Mouse (Mus musculus) neural tube, embryonic 11.5 days (tissue): ENCODE measurements around the gene Gm20388. TPM values are rescaled to one million over a fixed set of nuclear protein-coding genes. Genes with fewer than 3 reads are reported as not detected.

Source experiments
- ATAC-seq: fragments of 200-750 bp; cut with Nextera tagmentation; 2 replicates; pipeline ENCODE4 v1.8.0; 2017; ENCODE audit warnings: moderate number of reproducible peaks, mild to moderate bottlenecking, moderate TSS enrichment, moderate library complexity; ENCODE audit not compliant: insufficient read depth, low FRiP score, low TSS enrichment
- DNase-seq: peaks from one replicate; pipeline ENCODE4 v3.0.0-alpha.2; 2015; ENCODE audit warnings: low spot score
- H3K27ac ChIP-seq: fragments of 300-500 bp; sonication (generic); 2 replicates; pipeline ENCODE4 v1.5.1; 2014; ENCODE audit warnings: low read depth, mild to moderate bottlenecking, low read length
- H3K27me3 ChIP-seq: fragments of 300-500 bp; sonication (generic); 2 replicates; pipeline ENCODE4 v1.6.1; 2014; ENCODE audit warnings: mild to moderate bottlenecking, low read length, mixed read lengths; ENCODE audit not compliant: control insufficient read depth, insufficient read depth
- H3K36me3 ChIP-seq: fragments of 300-500 bp; sonication (generic); 2 replicates; pipeline ENCODE4 v1.6.1; 2014; ENCODE audit warnings: mild to moderate bottlenecking, low read length, moderate library complexity, mixed read lengths; ENCODE audit not compliant: control insufficient read depth, insufficient read depth
- H3K4me1 ChIP-seq: fragments of 300-500 bp; sonication (generic); 2 replicates; pipeline ENCODE4 v1.6.1; 2014; ENCODE audit warnings: low read length, mixed read lengths; ENCODE audit not compliant: control insufficient read depth, insufficient read depth
- H3K4me2 ChIP-seq: fragments of 300-500 bp; sonication (generic); 2 replicates; pipeline ENCODE4 v1.6.1; 2014; ENCODE audit warnings: low read depth, mild to moderate bottlenecking, moderate library complexity
- H3K4me3 ChIP-seq: fragments of 300-500 bp; sonication (generic); 2 replicates; pipeline ENCODE4 v1.5.1; 2014; ENCODE audit warnings: low read depth, low read length
- H3K9ac ChIP-seq: fragments of 300-500 bp; sonication (generic); 2 replicates; pipeline ENCODE4 v1.6.1; 2014; ENCODE audit warnings: mild to moderate bottlenecking, low read length
- H3K9me3 ChIP-seq: fragments of 300-500 bp; sonication (generic); 2 replicates; pipeline ENCODE4 v1.6.1; 2016; ENCODE audit warnings: low read length; ENCODE audit not compliant: control insufficient read depth
- WGBS: fragments of 180-500 bp; shearing (Covaris S2); extraction: QIAGEN DNeasy Blood & Tissue Kit; methylation state at CpG from one replicate; pipeline ENCODE4 v1.1.7; 2014; 5-methylcytosine and 5-hydroxymethylcytosine counted together
- polyA plus RNA-seq: library from polyadenylated mRNA; unstranded; fragments of >200 nt; fragmentation: Nextera tagmentation; extraction: Ambion mirVana; gene quantifications from 2 replicates; pipeline ENCODE4 v1.2.1, GENCODE M21; 2014

Gene Gm20388
- polyA plus RNA-seq, 1 experiment from 2014 or later = not detected

- WGBS = 8% methylated on average over 19 of the region's 19 CpGs
- ATAC-seq (no peak; the same call in 1 of the 2 replicates), DNase-seq (peak; percentile 58)
Observed at GRCm38 (mm10) chr8:123126193-123126816, 3215.7 kb downstream of the Gm20388 start.

GRCm38 (mm10) chr8:123131041-123131440 lies 3220.4 kb downstream of the Gm20388 start:
- Histone ChIP-seq H3K4me3 (no peak overlapping the region), H3K36me3 (no peaks in the 10 kb centered on the region), H3K4me2 (no peak overlapping the region), H3K9ac (no peak overlapping the region), H3K27me3 (no peaks in the 10 kb centered on the region), H3K4me1 (0 out of 2 replicates have a peak, but pooled peaks cover 5% of the 10 kb centered on the region), H3K27ac (no peak overlapping the region), H3K9me3 (no peaks in the 10 kb centered on the region)
- WGBS = 68% methylated on average over 9 of the region's 9 CpGs
- DNase-seq = no peak
- no peak for ATAC-seq

More at GRCm38 (mm10) chr8:123126193-123126816, 3215.7 kb downstream of the Gm20388 start:
- Histone ChIP-seq H3K4me3 (no peak overlapping the region), H3K27me3 (peaks cover 4% of the 10 kb centered on the region; the same call in 1 of the 2 replicates), H3K9ac (no peak overlapping the region), H3K36me3 (no peaks in the 10 kb centered on the region), H3K4me1 (no peaks in the 10 kb centered on the region), H3K9me3 (no peaks in the 10 kb centered on the region), H3K4me2 (no peak overlapping the region), H3K27ac (no peak overlapping the region)

GRCm38 (mm10) chr8:123132953-123133352 lies 3222.3 kb downstream of the Gm20388 start:
- Histone ChIP-seq H3K9me3 (no peaks in the 10 kb centered on the region), H3K9ac (no peak overlapping the region), H3K27ac (no peak overlapping the region), H3K27me3 (no peaks in the 10 kb centered on the region), H3K36me3 (no peaks in the 10 kb centered on the region), H3K4me2 (no peak overlapping the region), H3K4me1 (peaks cover 5% of the 10 kb centered on the region; the same call in 1 of the 2 replicates), H3K4me3 (no peak overlapping the region)
- no peak for ATAC-seq
- DNase-seq = no peak
- WGBS = 87% methylated on average over 2 of the region's 2 CpGs

GRCm38 (mm10) chr8:123134149-123134713 lies 3223.6 kb downstream of the Gm20388 start:
- H3K4me3 ChIP-seq = no peak overlapping the region
- DNase-seq (no peak), ATAC-seq (no peak)
- no peaks in the 10 kb centered on the region for H3K9me3 ChIP-seq
- WGBS = 89% methylated on average over 11 of the region's 11 CpGs
- peaks cover 5% of the 10 kb centered on the region; the same call in 1 of the 2 replicates for H3K4me1 ChIP-seq
- no peak overlapping the region for H3K9ac ChIP-seq
- no peak overlapping the region for H3K27ac ChIP-seq
- H3K4me2 ChIP-seq = no peak overlapping the region
- no peaks in the 10 kb centered on the region for H3K27me3 ChIP-seq
- H3K36me3 ChIP-seq = no peaks in the 10 kb centered on the region

GRCm38 (mm10) chr8:123135406-123135805 lies 3224.8 kb downstream of the Gm20388 start:
- Histone ChIP-seq H3K36me3 (no peaks in the 10 kb centered on the region), H3K27ac (no peak overlapping the region), H3K27me3 (no peaks in the 10 kb centered on the region), H3K9me3 (no peaks in the 10 kb centered on the region), H3K4me3 (no peak overlapping the region), H3K9ac (no peak overlapping the region), H3K4me1 (peaks cover 5% of the 10 kb centered on the region; the same call in 1 of the 2 replicates), H3K4me2 (no peak overlapping the region)
- DNase-seq (no peak), ATAC-seq (no peak; the same call in 1 of the 2 replicates)
- WGBS = 21% methylated on average over 7 of the region's 7 CpGs

GRCm38 (mm10) chr8:123135806-123136205 lies 3225.2 kb downstream of the Gm20388 start:
- H3K27ac ChIP-seq = no peak overlapping the region
- H3K9ac ChIP-seq = no peak overlapping the region
- 59% methylated on average over 9 of the region's 9 CpGs for WGBS
- no peak overlapping the region for H3K4me3 ChIP-seq
- H3K4me2 ChIP-seq = no peak overlapping the region
- ATAC-seq = no peak
- no peaks in the 10 kb centered on the region for H3K27me3 ChIP-seq
- H3K4me1 ChIP-seq = peaks cover 5% of the 10 kb centered on the region; the same call in 1 of the 2 replicates
- no peak for DNase-seq
- H3K9me3 ChIP-seq = no peaks in the 10 kb centered on the region
- H3K36me3 ChIP-seq = no peaks in the 10 kb centered on the region

GRCm38 (mm10) chr8:123136287-123136686 lies 3225.6 kb downstream of the Gm20388 start:
- DNase-seq = no peak
- no peak overlapping the region for H3K27ac ChIP-seq
- no peak for ATAC-seq
- peaks cover 5% of the 10 kb centered on the region; the same call in 1 of the 2 replicates for H3K4me1 ChIP-seq
- H3K9ac ChIP-seq = no peak overlapping the region
- H3K27me3 ChIP-seq = no peaks in the 10 kb centered on the region
- no peak overlapping the region for H3K4me3 ChIP-seq
- H3K36me3 ChIP-seq = no peaks in the 10 kb centered on the region
- H3K4me2 ChIP-seq = no peak overlapping the region
- 80% methylated on average over 9 of the region's 9 CpGs for WGBS
- no peaks in the 10 kb centered on the region for H3K9me3 ChIP-seq

GRCm38 (mm10) chr8:123137645-123138077 lies 3227.0 kb downstream of the Gm20388 start:
- Histone ChIP-seq H3K27ac (peak overlapping the region; percentile 39; the same call in 1 of the 2 replicates), H3K4me2 (no peak overlapping the region), H3K36me3 (no peaks in the 10 kb centered on the region), H3K27me3 (no peaks in the 10 kb centered on the region), H3K9me3 (no peaks in the 10 kb centered on the region), H3K4me3 (no peak overlapping the region), H3K4me1 (peaks cover 5% of the 10 kb centered on the region; the same call in 1 of the 2 replicates), H3K9ac (no peak overlapping the region)
- ATAC-seq (no peak; the same call in 1 of the 2 replicates), DNase-seq (peak; percentile 41)
- WGBS = 21% methylated on average over 2 of the region's 2 CpGs

- Histone ChIP-seq H3K9ac (no peak overlapping the region), H3K4me3 (no peak overlapping the region), H3K9me3 (no peaks in the 10 kb centered on the region), H3K4me2 (no peak overlapping the region), H3K4me1 (peaks cover 5% of the 10 kb centered on the region; the same call in 1 of the 2 replicates), H3K27ac (no peak overlapping the region), H3K27me3 (no peaks in the 10 kb centered on the region), H3K36me3 (no peaks in the 10 kb centered on the region)
- 54% methylated on average over 4 of the region's 4 CpGs for WGBS
- DNase-seq (no peak), ATAC-seq (no peak)
Observed at GRCm38 (mm10) chr8:123138741-123139140, 3228.1 kb downstream of the Gm20388 start.
